Comparison of ENCODE assay signal across 13 mouse cellular contexts in the genomic region with DNA sequence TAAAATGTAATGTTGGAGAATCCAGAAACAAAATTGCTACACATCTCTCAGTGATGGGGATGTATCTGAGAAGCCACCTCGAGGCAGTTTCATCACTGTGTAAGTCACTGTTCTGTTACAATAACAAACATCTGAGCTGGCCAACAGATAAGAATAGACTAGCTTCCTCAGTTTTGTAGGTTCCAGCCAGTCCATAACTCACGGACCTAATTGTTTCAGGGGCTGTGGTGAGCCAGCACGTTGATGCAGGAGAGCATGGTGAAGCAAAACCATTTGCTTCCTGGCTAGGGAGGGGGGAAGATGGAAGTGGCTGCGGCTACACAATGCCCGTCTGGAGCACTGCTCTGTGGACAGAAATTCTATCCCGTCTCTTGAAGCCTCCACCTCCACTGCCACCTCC. TPM values are rescaled to one million over a fixed set of nuclear protein-coding genes. Genes with fewer than 3 reads are reported as not detected.
DNase-seq lines count a peak whose midpoint lies in the region; ATAC-seq and TF ChIP-seq lines count a peak whose summit lies in the region.
"Had no signal": no experiment of that assay in that cellular context is flagged by ENCODE, and none has a peak within 500 bp of the region (broad histone marks: within the 10 kb centered on the region; RNA-seq: fewer than 3 reads in every experiment).

No protein-coding gene starts in this region.

- no peaks in the 10 kb centered on the region for H3K27me3 ChIP-seq in forebrain, embryonic 15.5 days
- H3K27me3 ChIP-seq: forebrain, embryonic 12.5 days; intestine, embryonic 15.5 days; liver, embryonic 13.5 days had no signal

- WGBS in forebrain, embryonic 15.5 days: 52% methylated on average over 6 of the region's 6 CpGs

- H3K9me3 ChIP-seq in forebrain, embryonic 15.5 days: no peaks in the 10 kb centered on the region
- H3K9me3 ChIP-seq: forebrain, embryonic 12.5 days; intestine, embryonic 15.5 days; liver, embryonic 13.5 days had no signal

- H3K9ac ChIP-seq in forebrain, embryonic 15.5 days (replicated peaks): no peak overlapping the region
- H3K9ac ChIP-seq: forebrain, embryonic 12.5 days; intestine, embryonic 15.5 days; liver, embryonic 13.5 days had no signal

- H3K4me3 ChIP-seq in layer of hippocampus, adult 2 months: no peak overlapping the region
- H3K4me3 ChIP-seq in forebrain, embryonic 15.5 days: no peak overlapping the region
- H3K4me3 ChIP-seq: forebrain, embryonic 12.5 days; intestine, embryonic 15.5 days; liver, embryonic 13.5 days had no signal

- no peak for DNase-seq in frontal cortex, adult 2 months (ENCODE audit: extremely low spot score in 1 of 2, low spot score in 1 of 2)
- DNase-seq in layer of hippocampus, adult 2 months (ENCODE audit: low spot score in 2 of 2): no peak
- no peak for DNase-seq in layer of hippocampus, postnatal 36 days
- peak; percentile 16 for DNase-seq in lung, postnatal 10 days
- no peak for DNase-seq in embryo, embryonic 11 days
- DNase-seq: B cell, adult 2 months; liver, embryonic 13.5 days had no signal

- no peak for TF ChIP-seq CTCF in layer of hippocampus, adult 2 months (conservative IDR thresholded peaks at IDR 0.05)

- 0 out of 2 replicates have a peak, but pooled peaks cover 5% of the 10 kb centered on the region for H3K4me1 ChIP-seq in forebrain, embryonic 15.5 days
- H3K4me1 ChIP-seq: forebrain, embryonic 12.5 days; intestine, embryonic 15.5 days had no signal

- H3K4me2 ChIP-seq in forebrain, embryonic 15.5 days (replicated peaks): no peak overlapping the region
- H3K4me2 ChIP-seq: forebrain, embryonic 12.5 days; intestine, embryonic 15.5 days; liver, embryonic 13.5 days had no signal

- H3K36me3 ChIP-seq in forebrain, embryonic 15.5 days: no peaks in the 10 kb centered on the region
- H3K36me3 ChIP-seq: forebrain, embryonic 12.5 days; intestine, embryonic 15.5 days; liver, embryonic 13.5 days had no signal

- peak overlapping the region; percentile 58 for H3K27ac ChIP-seq in layer of hippocampus, adult 2 months
- no peak overlapping the region for H3K27ac ChIP-seq in forebrain, embryonic 15.5 days (replicated peaks)
- H3K27ac ChIP-seq: forebrain, embryonic 12.5 days; intestine, embryonic 15.5 days; liver, embryonic 13.5 days had no signal

- peak; percentile 66 for ATAC-seq in frontal cortex, adult (ENCODE audit: low TSS enrichment)
- ATAC-seq in granulocyte monocyte progenitor cell, adult 5-6 weeks (replicated peaks; ENCODE audit: poor library complexity, severe bottlenecking): peak; percentile 55
- ATAC-seq in forebrain, embryonic 15.5 days (replicated peaks): no peak
- ATAC-seq: intestine, embryonic 15.5 days; midbrain, embryonic 16.5 days had no signal

RNA-seq across cellular contexts. Expression of gene Armc3, which starts 52.8 kb away (rescaled TPM):
- 0.21 and 0.24 TPM in 2 replicates for polyA plus RNA-seq in frontal cortex, adult 2 months (2012; rRNA removed)
- total RNA-seq in layer of hippocampus, adult 2 months (2021): under 1 TPM; 0.72 to 0.81 TPM
- total RNA-seq in layer of hippocampus, postnatal 36 days (2021): under 1 TPM; 0.40 to 0.73 TPM
- total RNA-seq in granulocyte monocyte progenitor cell, adult 5-6 weeks (2014; fragmentation: Nextera tagmentation): not detected in 2 replicates
- 0.05 and 1.2 TPM in 2 replicates for total RNA-seq in granulocyte monocyte progenitor cell, adult 5-6 weeks (2017)
- polyA plus RNA-seq in forebrain, embryonic 15.5 days (2015; fragmentation: Nextera tagmentation; extraction: Ambion mirVana): 0.95 and 1.4 TPM in 2 replicates
